Mouse (Mus musculus): ENCODE results near the gene Klhdc1.

Klhdc1 gene

GRCm38 (mm10) chr12:69227776-69228466 lies 13.1 kb upstream of the Klhdc1 start, which contains the start of gene Pole2:
Pole2 (minus strand) TSS chr12:69228195.
- peak; percentile 85 to 91 for DNase-seq (ENCODE audit: low spot score in 2 of 2)

GRCm38 (mm10) chr12:69229251-69229650 lies 11.7 kb upstream of the Klhdc1 start:
- DNase-seq (ENCODE audit: low spot score in 2 of 2) = no peak

GRCm38 (mm10) chr12:69235782-69236181 lies 5.2 kb upstream of the Klhdc1 start:
- no peak for DNase-seq (ENCODE audit: low spot score in 2 of 2)

GRCm38 (mm10) chr12:69238284-69238683 lies 2.7 kb upstream of the Klhdc1 start:
- DNase-seq (ENCODE audit: low spot score in 2 of 2) = no peak

GRCm38 (mm10) chr12:69241405-69241770 lies 412 bp downstream of the Klhdc1 start:
- DNase-seq (ENCODE audit: low spot score in 2 of 2) = no peak

- DNase-seq (ENCODE audit: low spot score in 2 of 2) = peak; percentile 55 to 56
Measured at GRCm38 (mm10) chr12:69241771-69242431, 925 bp downstream of the Klhdc1 start.

GRCm38 (mm10) chr12:69249766-69250165 lies 8.8 kb downstream of the Klhdc1 start:
- no peak for DNase-seq (ENCODE audit: low spot score in 2 of 2)

GRCm38 (mm10) chr12:69250756-69251155 lies 9.8 kb downstream of the Klhdc1 start:
- DNase-seq (ENCODE audit: low spot score in 2 of 2) = no peak

- DNase-seq (ENCODE audit: low spot score in 2 of 2) = no peak
Measured at GRCm38 (mm10) chr12:69253806-69254205, 12.8 kb downstream of the Klhdc1 start.

- no peak for DNase-seq (ENCODE audit: low spot score in 2 of 2)
Measured at GRCm38 (mm10) chr12:69257836-69258235, 16.9 kb downstream of the Klhdc1 start.

- DNase-seq (ENCODE audit: low spot score in 2 of 2) = no peak
Measured at GRCm38 (mm10) chr12:69262251-69262650, 21.3 kb downstream of the Klhdc1 start.

- DNase-seq (ENCODE audit: low spot score in 2 of 2) = no peak
Measured at GRCm38 (mm10) chr12:69265031-69265430, 24.1 kb downstream of the Klhdc1 start.

- no peak for DNase-seq (ENCODE audit: low spot score in 2 of 2)
Measured at GRCm38 (mm10) chr12:69267956-69268632, 27.1 kb downstream of the Klhdc1 start.

GRCm38 (mm10) chr12:69268956-69269355 lies 28.0 kb downstream of the Klhdc1 start:
- no peak for DNase-seq (ENCODE audit: low spot score in 2 of 2)

GRCm38 (mm10) chr12:69279931-69280469 lies 39.0 kb downstream of the Klhdc1 start:
- DNase-seq (ENCODE audit: low spot score in 2 of 2) = no peak

GRCm38 (mm10) chr12:69280915-69281314 lies 39.9 kb downstream of the Klhdc1 start:
- no peak for DNase-seq (ENCODE audit: low spot score in 2 of 2)

- DNase-seq (ENCODE audit: low spot score in 2 of 2) = no peak
Measured at GRCm38 (mm10) chr12:69283146-69283545, 42.2 kb downstream of the Klhdc1 start.

- DNase-seq (ENCODE audit: low spot score in 2 of 2) = no peak
Measured at GRCm38 (mm10) chr12:69287535-69287934, 46.6 kb downstream of the Klhdc1 start.

GRCm38 (mm10) chr12:69288699-69289098 lies 47.7 kb downstream of the Klhdc1 start:
- DNase-seq (ENCODE audit: low spot score in 2 of 2) = no peak

- no peak for DNase-seq (ENCODE audit: low spot score in 2 of 2)
Measured at GRCm38 (mm10) chr12:69292401-69292800, 51.4 kb downstream of the Klhdc1 start.

- DNase-seq (ENCODE audit: low spot score in 2 of 2) = no peak
Measured at GRCm38 (mm10) chr12:69293815-69294214, 52.8 kb downstream of the Klhdc1 start.

GRCm38 (mm10) chr12:69294936-69295335 lies 54.0 kb downstream of the Klhdc1 start:
- no peak for DNase-seq (ENCODE audit: low spot score in 2 of 2)
